Mouse (Mus musculus): Measurements from ENCODE around the gene Cldn34b2.
"Not testable (repeated sequence)": the region's sequence is repeated elsewhere in the genome, so short reads cannot be mapped to it uniquely, and the experiment has no call there.

Cldn34b2 gene

DNA sequence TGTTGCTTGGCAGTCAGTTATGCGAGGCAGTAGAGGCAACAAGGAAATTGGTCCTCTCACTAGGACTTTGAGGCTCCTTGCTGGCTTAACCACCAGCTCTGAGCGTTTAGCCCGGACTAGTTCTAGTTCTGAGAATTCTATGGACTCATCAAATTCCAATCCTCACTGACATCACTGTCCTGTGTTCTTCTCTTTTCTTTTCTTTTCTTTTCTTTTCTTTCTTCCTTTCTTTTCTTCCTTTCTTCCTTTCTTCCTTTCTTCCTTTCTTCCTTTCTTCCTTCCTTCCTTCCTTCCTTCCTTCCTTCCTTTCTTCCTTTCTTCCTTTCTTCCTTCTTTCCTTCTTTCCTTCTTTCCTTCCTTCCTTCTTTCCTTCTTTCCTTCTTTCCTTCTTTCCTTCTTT lies at the start of gene Cldn34b2:
Gene Cldn34b2 (minus strand): TSS at position 101 of the 400 bp plus-strand sequence.
- not testable (repeated sequence) for DNase-seq (ENCODE audit: low read depth, low spot score)

DNA sequence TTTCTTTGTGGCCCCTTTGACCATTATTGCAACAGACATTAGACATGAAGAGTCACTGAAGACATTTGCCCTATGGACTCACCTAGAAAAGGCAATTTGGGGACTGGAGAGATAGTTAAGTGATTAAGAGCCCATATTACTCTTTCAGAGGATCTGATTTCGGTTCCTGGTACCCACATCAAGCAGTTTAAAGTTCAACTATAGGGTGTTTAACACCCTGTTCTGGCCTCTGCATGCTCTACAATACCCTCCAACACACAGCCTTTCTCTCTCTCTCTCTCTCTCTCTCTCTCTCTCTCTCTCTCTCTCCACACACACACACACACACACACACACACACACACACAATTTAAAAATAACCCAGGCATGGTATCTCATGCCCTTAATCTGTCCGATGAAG lies 49.4 kb upstream of the Cldn34b2 start:
- no peak for DNase-seq (ENCODE audit: low read depth, low spot score)

DNA sequence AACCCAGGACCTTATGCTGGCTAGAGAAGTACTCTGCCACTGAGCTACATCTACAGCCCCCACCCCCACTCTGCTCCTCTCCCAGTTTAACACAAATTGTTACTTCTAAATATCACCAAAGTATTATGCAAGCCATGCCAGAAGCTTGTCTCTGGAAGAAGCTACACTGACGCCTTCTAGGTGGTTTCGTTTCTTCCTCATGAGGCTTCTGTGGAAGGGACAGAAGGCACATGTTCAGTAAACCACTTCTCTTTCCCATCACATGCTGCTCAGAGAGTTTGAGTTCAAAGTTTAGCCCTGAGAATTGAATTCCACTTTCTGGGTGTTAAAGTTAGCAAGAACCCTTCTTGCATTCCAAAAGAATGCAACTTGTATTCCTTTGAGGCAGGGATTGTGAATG lies 49.0 kb upstream of the Cldn34b2 start:
- DNase-seq (ENCODE audit: low read depth, low spot score): no peak

DNA sequence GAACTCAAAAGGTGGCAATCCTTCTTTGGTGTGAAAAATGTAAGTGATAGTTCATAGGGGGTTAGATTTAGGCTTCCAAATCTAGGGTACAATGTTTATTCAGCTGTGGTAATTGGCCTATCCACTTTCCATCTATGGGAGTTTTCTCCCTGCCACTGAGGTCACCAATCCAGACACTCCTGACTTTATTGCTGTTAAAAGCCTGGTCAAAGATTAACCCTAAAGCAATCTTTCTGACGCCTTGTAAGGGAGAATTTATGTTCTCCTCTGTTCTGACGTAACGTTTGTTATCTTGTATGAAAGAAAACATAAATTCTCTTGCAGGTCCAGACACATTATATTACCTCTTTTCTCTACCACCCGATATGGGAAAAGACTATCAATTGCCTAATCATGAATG lies 47.4 kb upstream of the Cldn34b2 start:
- DNase-seq (ENCODE audit: low read depth, low spot score): no peak

DNA sequence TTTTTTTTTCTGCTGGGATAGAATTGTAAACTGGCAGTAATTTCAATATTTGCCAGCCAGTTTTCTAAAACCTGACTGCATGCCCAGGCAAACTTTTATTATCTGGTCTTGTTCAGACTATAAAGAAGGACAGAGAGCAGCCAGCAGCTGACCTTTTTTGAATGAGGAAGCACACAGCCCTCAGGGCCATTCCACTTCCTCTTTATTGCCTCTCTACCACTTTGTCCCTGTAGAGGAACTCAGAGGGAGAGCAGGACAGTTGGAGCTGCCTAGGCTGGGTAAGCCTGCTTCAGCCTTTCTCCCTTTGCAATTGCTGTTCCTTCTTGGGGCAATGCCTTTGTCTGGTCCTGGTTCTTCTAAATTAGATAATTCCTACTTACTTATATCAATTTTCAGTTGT lies 44.1 kb upstream of the Cldn34b2 start:
- no peak for DNase-seq (ENCODE audit: low read depth, low spot score)

DNA sequence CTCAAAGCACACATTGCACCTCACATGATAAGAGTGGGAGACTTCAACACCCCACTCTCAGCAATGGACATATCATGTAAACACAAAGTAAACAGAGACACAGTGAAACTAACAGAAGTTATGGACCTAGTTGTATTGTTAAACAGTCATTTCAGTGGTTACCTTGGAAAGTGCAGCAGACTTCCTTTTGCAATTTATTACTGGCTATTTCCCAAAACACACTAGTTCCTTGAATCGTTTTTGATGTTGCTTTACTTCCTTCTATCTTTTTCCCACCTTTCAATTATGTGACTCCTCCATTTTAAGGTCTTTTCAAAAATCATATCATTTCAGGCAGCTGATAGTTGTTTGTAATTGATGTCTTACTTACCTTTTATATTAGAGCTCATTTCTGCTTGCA lies 43.5 kb upstream of the Cldn34b2 start:
- no peak for DNase-seq (ENCODE audit: low read depth, low spot score)

DNA sequence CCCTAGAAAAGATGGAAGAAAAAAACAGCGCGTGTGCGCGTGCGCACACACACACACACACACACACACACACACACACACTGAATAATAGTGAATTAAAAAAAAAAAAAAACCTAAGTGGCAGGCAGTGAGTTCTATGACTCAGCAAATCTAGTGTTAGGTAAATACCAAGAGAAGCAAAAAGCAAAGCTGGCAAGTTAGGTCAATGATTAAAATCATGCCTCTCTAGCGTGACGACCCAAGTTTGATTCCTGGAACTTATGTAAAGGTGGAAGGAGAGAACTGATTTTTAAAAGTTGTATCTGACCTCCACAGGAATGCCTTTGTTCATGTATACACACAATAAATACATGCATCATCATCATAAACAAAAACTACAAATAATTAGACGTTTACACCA lies 41.7 kb upstream of the Cldn34b2 start:
- no peak for DNase-seq (ENCODE audit: low read depth, low spot score)

DNA sequence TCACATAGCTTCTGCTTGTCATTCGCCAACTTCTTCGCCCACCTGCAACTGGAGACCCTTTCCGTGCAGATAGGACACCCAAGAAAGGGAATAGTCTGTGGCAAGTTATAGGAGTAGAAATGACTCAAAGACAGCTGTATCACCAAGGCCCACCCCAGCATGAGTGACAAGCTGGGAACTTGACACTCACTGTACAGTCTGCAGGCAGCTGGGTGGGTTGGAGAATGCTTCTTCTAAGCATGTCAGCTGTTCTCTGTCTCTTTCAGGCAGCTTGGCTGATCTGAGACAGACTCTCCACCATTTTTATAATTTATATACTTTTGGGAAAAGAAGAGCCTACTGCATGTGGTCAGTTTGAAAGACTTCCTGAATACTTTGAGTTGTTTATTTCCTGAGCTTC lies 39.5 kb upstream of the Cldn34b2 start:
- no peak for DNase-seq (ENCODE audit: low read depth, low spot score)

DNA sequence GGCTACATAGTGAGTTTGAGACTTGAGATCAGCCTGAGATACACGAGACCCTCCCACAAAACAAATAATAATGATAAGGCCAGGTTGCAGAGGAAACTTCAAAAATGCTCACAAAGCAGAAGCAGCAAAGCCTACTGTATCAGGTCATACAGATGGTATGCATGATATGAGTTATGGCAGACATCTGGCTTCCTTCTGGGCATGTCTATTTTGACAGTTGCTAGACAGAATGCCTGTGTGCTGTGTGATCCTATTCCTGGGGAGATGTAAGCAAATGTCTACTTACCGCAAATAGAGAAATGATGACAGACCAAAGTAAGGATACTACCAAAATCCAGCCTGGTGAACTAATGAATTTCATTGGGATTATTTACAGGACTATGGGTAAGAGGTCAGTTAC lies 38.1 kb upstream of the Cldn34b2 start:
- DNase-seq (ENCODE audit: low read depth, low spot score): no peak

DNA sequence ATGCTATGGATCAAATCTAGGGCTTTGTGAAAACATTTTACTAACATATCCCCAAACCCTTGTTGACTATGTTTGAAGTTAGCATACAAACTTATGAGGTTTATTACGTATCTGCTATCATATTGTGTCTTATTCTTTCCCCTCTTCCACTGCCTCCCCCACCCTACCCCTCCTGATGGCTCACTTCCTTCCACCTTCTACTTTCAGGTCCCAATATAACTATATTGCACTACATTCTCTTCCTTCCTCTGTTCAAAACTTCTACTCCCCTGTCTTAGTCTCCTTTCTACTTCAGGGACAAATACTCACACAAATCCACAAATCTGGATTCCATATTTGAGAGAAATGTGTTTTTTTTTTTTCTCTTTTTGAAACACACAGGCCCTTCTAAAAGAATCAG lies 35.3 kb upstream of the Cldn34b2 start:
- DNase-seq (ENCODE audit: low read depth, low spot score): no peak

DNA sequence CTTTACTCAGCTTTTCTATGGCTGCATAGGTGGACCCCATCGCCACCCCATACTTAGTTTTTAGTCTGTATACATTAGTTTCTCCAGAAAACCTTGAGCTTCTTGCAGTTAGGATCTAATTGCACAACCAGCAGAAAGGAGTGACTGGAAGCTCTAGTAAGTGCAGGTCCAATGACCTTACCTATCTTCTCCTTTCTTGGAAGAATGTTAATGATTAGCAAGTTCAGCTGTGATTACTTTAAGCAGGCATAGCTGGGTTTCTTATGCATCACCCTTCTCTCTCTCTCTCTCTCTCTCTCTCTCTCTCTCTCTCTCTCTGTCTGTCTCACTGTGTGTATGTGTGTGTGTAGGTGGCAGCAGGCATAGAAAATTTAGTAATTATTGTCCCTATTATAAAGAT lies 23.7 kb upstream of the Cldn34b2 start:
- DNase-seq (ENCODE audit: low read depth, low spot score): no peak

DNA sequence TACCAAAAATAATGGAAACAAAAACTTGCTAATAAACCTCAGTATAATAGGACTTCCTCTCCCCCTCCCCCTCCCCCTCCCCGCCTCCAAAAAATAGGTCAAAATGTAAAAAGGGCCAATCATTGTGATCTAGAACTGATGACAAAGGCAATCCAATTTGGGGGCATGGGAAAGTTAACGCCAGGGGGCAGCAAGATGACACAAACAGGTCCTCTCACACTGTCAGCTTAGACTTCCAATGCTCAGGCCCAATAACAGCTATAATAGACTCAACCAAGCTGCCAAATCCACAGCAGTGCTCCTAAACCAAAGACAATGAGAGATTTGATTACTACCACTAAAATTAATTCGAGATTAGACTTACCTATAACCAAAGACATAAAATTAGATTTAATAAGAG lies 16.5 kb upstream of the Cldn34b2 start:
- DNase-seq (ENCODE audit: low read depth, low spot score): peak; percentile 42

DNA sequence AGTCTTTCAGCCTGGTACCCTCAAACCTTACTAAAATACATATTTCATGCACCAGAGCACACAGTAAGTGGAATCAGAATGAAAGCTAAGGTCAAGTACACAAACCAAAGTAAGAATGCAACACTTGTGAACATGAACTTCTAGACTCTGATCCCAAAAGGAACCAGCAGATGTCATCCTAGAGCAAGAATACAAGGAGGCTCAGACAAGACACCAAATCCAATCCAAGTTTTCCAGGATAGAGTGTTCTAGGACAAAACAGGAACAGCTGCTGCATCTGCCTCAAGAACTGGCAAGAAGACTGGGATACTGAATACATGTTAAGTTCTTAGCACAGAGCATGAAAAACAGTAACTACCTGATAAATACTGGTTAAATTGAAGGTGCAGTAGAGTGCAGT lies 30.2 kb downstream of the Cldn34b2 start:
- peak; percentile 10 for DNase-seq (ENCODE audit: low read depth, low spot score)

DNA sequence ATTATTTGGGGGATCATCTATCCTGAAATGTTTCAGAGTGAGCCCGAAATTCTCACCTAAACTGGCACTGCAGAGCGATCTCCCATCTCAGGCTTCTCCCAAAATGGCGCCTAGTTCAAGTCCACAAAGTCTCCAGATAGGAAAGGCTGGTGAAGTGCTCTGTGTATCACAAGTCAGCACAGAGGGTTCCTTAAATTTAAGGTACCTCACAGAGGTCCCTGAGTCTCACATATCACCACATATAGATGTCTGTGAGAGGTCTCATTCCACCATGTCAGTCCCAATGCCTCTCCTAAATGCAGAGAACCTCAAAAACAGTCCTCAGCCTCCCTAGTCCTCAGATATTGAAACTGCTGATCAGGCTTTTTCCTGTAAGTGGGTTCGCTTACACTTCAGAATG lies 34.6 kb downstream of the Cldn34b2 start, which contains the start of gene Magea2:
Gene Magea2 (minus strand): TSS at position 101 of the 400 bp plus-strand sequence.
- not testable (repeated sequence) for DNase-seq (ENCODE audit: low read depth, low spot score)

DNA sequence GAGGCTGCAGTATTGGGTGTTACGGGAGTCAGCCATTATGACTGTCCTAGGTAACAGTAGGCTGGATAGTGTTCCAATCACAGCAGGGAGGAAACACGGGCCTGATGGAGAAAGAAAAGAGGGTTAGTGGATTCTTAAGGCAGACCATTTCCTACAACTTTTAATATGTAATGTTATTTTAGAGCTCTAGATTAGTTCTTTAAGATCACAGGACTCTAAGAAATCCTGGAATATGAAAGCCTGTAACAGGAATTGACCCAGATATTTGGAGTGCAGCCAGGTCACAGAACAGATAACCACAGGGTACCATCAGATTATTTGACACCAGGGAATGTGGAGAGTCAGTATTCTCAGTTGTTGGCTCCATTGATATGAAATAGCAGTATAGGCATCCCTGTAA lies 38.5 kb downstream of the Cldn34b2 start, which contains the start of gene Magea1:
Gene Magea1 (minus strand): TSS at position 101 of the 400 bp plus-strand sequence.
- not testable (repeated sequence) for DNase-seq (ENCODE audit: low read depth, low spot score)

Measured in ES-CJ7 (cell line).